Mouse (Mus musculus): Measurements from ENCODE around the gene Olfr1466.

Gene Olfr1466

DNA sequence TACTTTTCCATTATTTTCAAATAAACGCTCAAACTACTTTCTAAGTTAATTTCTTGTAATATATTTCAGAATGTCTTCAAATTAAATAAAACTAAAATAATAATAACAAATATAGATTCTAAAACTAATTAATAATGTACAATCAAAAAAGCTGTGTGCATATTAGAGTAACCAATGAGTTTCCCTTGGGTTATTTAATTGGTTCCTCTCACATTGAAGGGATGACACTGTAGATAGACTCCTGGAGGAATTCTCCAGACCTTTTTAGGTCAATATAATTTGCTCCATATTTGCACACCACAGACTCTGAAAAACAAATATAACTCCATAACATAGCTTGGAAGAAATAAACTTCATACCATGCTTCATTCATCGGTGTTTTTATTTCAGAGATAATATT, at the start of gene Olfr1466:
Gene Olfr1466, plus strand, starts transcription at position 301 of the 400 bp plus-strand sequence.
- no peak for DNase-seq

- no peak for DNase-seq
These were observed 23.2 kb upstream of the Olfr1466 start, which contains the start of gene Olfr1465 for GRCm38 (mm10) chr19:13315441-13315840. Gene Olfr1465 (minus strand): TSS chr19:13315541.

DNA sequence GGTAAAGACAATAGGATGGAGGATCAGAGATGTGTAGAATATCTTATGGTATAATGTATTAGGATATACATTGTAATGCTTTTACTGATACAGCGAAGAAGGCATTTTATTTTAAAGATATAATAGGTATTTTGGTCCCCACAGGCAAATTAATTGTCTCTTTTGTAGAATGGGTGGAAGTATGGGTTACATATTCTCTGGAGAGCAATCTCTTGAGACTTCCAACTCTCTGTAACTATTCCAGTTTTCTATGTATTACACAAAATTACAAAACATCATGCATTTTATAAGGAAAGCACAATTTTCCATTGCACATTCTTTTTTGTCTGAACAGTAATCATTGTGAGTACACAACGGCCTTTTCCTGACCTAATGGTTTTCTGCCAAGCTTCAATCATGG, 23.3 kb downstream of the Olfr1466 start, which contains the start of gene Olfr1467:
Gene Olfr1467, plus strand, starts transcription at position 301 of the 400 bp plus-strand sequence.
- no peak for DNase-seq

Data from liver (tissue).